Mouse (Mus musculus) liver, embryonic 14.5 days (tissue): Measurements from ENCODE around the gene Pde5a. TPM values are rescaled to one million over a fixed set of nuclear protein-coding genes. Genes with fewer than 3 reads are reported as not detected.

ENCODE experiments used
- ATAC-seq: fragments of 200-750 bp; cut with Nextera tagmentation; 2 replicates; pipeline ENCODE4 v1.8.0; 2017; ENCODE audit warnings: moderate number of reproducible peaks, mild to moderate bottlenecking, moderate library complexity; ENCODE audit not compliant: insufficient read depth
- DNase-seq, 3 experiments: peaks; one replicate each; pipeline ENCODE4 v3.0.0-alpha.2; 2012 to 2013; ENCODE audit warnings: low read depth in 3 of 3, low spot score in 3 of 3
- H3K27ac ChIP-seq: fragments of 300-500 bp; sonication (generic); 2 replicates; pipeline ENCODE4 v1.5.1; 2014; ENCODE audit warnings: moderate library complexity, mild to moderate bottlenecking, control low read depth, inconsistent platforms
- H3K27me3 ChIP-seq: fragments of 300-500 bp; sonication (generic); 2 replicates; pipeline ENCODE4 v1.6.1; 2014; ENCODE audit warnings: mild to moderate bottlenecking, low read length, moderate library complexity; ENCODE audit not compliant: control insufficient read depth, insufficient read depth
- H3K36me3 ChIP-seq: fragments of 300-500 bp; sonication (generic); replicated peaks from 2 replicates; pipeline ENCODE4 v1.6.1; 2014; ENCODE audit warnings: low read depth; ENCODE audit not compliant: control insufficient read depth, insufficient read depth
- H3K4me1 ChIP-seq, 2 experiments: fragments of 200-500 bp in 1 of 2; fragments of 300-500 bp in 1 of 2; sonication (generic) in 1 of 2; replicated peaks; 2 replicates each; pipeline ENCODE4 v1.6.1; 2012 to 2014; ENCODE audit warnings: antibody characterized with exemption in 1 of 2, inconsistent platforms in 1 of 2, low read length in 1 of 2; ENCODE audit not compliant: control insufficient read depth in 2 of 2, insufficient read depth in 2 of 2
- H3K4me2 ChIP-seq: fragments of 300-500 bp; sonication (generic); 2 replicates; pipeline ENCODE4 v1.6.1; 2014; ENCODE audit warnings: low read depth, mild to moderate bottlenecking, control low read depth, moderate library complexity
- H3K4me3 ChIP-seq, 2 experiments: fragments of 200-500 bp in 1 of 2; fragments of 300-500 bp in 1 of 2; sonication (generic) in 1 of 2; 2 replicates each; pipeline ENCODE4 v1.5.1; 2012 to 2014; ENCODE audit warnings: low read depth in 2 of 2, low read length in 2 of 2, mild to moderate bottlenecking in 2 of 2, control low read depth in 1 of 2, inconsistent platforms in 1 of 2, moderate library complexity in 1 of 2; ENCODE audit not compliant: insufficient read depth in 1 of 2
- H3K9ac ChIP-seq: fragments of 300-500 bp; sonication (generic); replicated peaks from 2 replicates; pipeline ENCODE4 v1.6.1; 2014; ENCODE audit warnings: mild to moderate bottlenecking, control low read depth, moderate library complexity
- H3K9me3 ChIP-seq: fragments of 300-500 bp; sonication (generic); 2 replicates; pipeline ENCODE4 v1.6.1; 2016; ENCODE audit warnings: low read length, mixed read lengths; ENCODE audit not compliant: control insufficient read depth
- CTCF ChIP-seq: IDR thresholded peaks from 2 replicates; pipeline ENCODE4 v1.5.1; 2016; ENCODE audit warnings: antibody characterized with exemption, low read depth, control low read depth
- EP300 ChIP-seq: IDR thresholded peaks from 2 replicates; pipeline ENCODE4 v1.6.1; 2016; ENCODE audit warnings: antibody characterized with exemption, low read depth
- WGBS: fragments of 180-500 bp; shearing (Covaris S2); extraction: QIAGEN DNeasy Blood & Tissue Kit; methylation state at CpG from one replicate; pipeline ENCODE4 v1.1.7; 2014; ENCODE audit not compliant: insufficient replicate concordance; 5-methylcytosine and 5-hydroxymethylcytosine counted together
- polyA plus RNA-seq, 2 experiments: library from polyadenylated mRNA; depleted of rRNA in 1 of 2; stranded (reverse) in 1 of 2; unstranded in 1 of 2; fragments of >200 nt; fragmentation: Nextera tagmentation in 1 of 2; extraction: Ambion mirVana in 1 of 2; gene quantifications; 2 replicates each; pipeline versions ENCODE4 v1.2.1 to v1.2.3; 2012 to 2014

Pde5a gene
- polyA plus RNA-seq, 2 experiments, result 1.0 to 1.5 TPM

DNA sequence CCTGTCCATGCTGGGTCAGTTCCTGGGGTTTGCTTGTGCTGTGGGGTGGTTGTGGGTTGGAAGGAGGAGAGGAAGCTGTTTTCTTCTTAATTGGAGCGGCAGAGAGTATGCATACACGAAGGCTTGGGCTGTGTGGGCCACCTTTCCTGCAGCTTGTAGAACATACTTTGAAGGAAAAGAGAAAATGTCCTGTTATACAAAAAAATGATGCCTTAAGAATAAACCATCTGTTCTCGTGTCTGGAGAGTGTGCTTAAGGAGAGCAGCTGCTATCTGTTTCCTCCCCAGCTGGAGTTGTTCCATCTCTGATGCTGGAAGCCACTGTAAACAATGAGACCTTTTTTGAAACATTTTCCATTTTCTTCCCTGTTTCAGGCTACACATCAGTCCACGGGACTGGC is 85.8 kb downstream of the Pde5a start:
- no peak for ATAC-seq
- Histone ChIP-seq H3K36me3 (no peaks in the 10 kb centered on the region), H3K9me3 (no peaks in the 10 kb centered on the region), H3K27me3 (no peaks in the 10 kb centered on the region), H3K4me3 (no peak overlapping the region), H3K27ac (no peak overlapping the region), H3K9ac (no peak overlapping the region), H3K4me2 (no peak overlapping the region), H3K4me1 (no peaks in the 10 kb centered on the region)
- WGBS, result 50% methylated on average over 4 of the region's 4 CpGs
- DNase-seq, result no peak
- TF ChIP-seq EP300, result no peak

DNA sequence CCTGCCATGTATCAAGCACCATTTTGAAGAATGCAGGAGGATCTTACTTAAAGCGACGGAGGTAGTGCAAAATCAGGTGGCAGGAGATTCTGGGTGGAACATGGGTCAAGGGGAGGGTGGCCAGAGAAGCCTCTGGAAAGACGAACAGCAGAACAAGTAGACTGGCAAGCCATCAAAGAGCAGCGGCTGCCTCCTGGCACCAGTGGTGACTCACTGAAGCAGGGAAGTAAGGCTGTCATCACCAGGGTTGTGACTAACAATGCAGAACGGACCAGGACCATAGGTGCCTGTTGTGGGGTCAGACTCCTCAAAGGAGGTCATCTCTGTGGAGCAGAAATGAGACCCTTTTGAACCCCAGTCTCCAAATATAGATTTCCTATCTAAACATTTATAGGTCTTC is 89.5 kb downstream of the Pde5a start:
- Histone ChIP-seq H3K4me3 (no peak overlapping the region), H3K27me3 (no peaks in the 10 kb centered on the region), H3K27ac (no peak overlapping the region), H3K36me3 (no peaks in the 10 kb centered on the region), H3K4me1 (no peaks in the 10 kb centered on the region), H3K9ac (no peak overlapping the region), H3K9me3 (no peaks in the 10 kb centered on the region), H3K4me2 (no peak overlapping the region)
- no peak for TF ChIP-seq EP300
- no peak for TF ChIP-seq CTCF
- 66% methylated on average over 5 of the region's 5 CpGs for whole genome bisulfite sequencing
- DNase-seq, result no peak
- no peak for ATAC-seq

DNA sequence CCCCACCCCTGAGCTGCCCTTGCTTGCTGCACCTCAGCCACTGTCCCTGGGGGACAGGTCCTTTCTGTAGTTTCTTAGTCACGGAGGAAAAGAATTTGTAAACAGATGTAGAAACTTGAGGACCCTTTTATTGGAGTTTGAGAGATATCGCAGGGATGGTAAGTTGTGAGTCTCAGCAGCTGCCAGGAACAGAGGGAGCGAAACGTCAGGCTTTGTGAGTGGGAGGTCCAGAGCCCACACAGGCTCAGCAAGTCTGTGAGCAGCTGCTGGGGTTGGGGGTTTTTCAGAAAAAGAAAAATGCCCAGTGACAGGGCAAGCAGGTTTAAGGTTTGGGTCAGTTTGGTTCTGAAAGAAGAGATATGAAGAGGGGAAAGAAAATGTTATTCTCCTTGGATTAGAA is 92.0 kb downstream of the Pde5a start:
- ATAC-seq (no peak), DNase-seq (no peak)
- H3K4me2 ChIP-seq, result no peak overlapping the region
- H3K9ac ChIP-seq, result no peak overlapping the region
- H3K4me1 ChIP-seq, result no peaks in the 10 kb centered on the region
- TF ChIP-seq CTCF (no peak), EP300 (no peak)
- H3K4me3 ChIP-seq, result no peak overlapping the region
- no peaks in the 10 kb centered on the region for H3K36me3 ChIP-seq
- H3K9me3 ChIP-seq, result no peaks in the 10 kb centered on the region
- H3K27ac ChIP-seq, result no peak overlapping the region
- WGBS, result 56% methylated on average over 4 of the region's 4 CpGs
- no peaks in the 10 kb centered on the region for H3K27me3 ChIP-seq

- DNase-seq, result no peak
- WGBS, result 75% methylated on average over 11 of the region's 11 CpGs
- no peak for ATAC-seq
- Histone ChIP-seq H3K4me1 (no peaks in the 10 kb centered on the region), H3K27me3 (no peaks in the 10 kb centered on the region), H3K9ac (no peak overlapping the region), H3K36me3 (no peaks in the 10 kb centered on the region), H3K27ac (no peak overlapping the region), H3K9me3 (no peaks in the 10 kb centered on the region), H3K4me3 (no peak overlapping the region), H3K4me2 (no peak overlapping the region)
- TF ChIP-seq EP300 (no peak), CTCF (no peak)
Measured at GRCm38 (mm10) chr3:122828270-122829058, 99.7 kb downstream of the Pde5a start.

- no peak for TF ChIP-seq CTCF
- TF ChIP-seq EP300, result no peak
- H3K4me3 ChIP-seq, result no peak overlapping the region
- DNase-seq (no peak), ATAC-seq (no peak)
- no peaks in the 10 kb centered on the region for H3K27me3 ChIP-seq
- H3K36me3 ChIP-seq, result no peaks in the 10 kb centered on the region
- no peak overlapping the region for H3K9ac ChIP-seq
- H3K4me2 ChIP-seq, result no peak overlapping the region
- 35% methylated on average over 5 of the region's 5 CpGs for WGBS
- 0 out of 4 replicates have a peak, but pooled peaks cover 0 to 2% of the 10 kb centered on the region in 2 experiments for H3K4me1 ChIP-seq
- H3K9me3 ChIP-seq, result no peaks in the 10 kb centered on the region
- H3K27ac ChIP-seq, result no peak overlapping the region
Measured at GRCm38 (mm10) chr3:122834519-122834918, 105.8 kb downstream of the Pde5a start.
